Mouse (Mus musculus): ENCODE measurements at regions not wholly inside any gene's neighbourhood (a gene's known extent, or its start where the extent isn't known, plus 50 kb on each side); places are given as distances from the start of the nearest gene placed in this dataset.

DNA sequence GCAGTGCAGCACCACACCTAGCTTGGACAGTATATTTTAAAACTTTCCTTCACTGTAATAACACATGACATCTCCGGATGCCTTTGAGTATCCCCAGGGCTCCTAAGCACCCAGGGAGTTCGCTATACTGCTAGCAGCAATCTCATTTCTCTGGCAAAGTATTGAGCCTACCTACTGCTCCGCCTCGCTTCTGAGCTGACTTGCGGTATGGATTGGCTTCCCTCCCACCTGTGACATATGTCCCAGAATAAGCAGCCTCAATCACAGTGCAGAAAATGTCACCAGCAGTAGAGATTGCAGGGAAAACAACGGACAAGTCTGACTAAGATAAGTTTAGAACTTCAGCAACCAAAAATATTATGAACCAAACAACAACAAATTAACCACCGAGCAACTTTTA is 131.8 kb downstream of the Gm10260 start:
- WGBS = 93% methylated on average over 7 of the region's 7 CpGs
- Histone ChIP-seq H3K4me2 (no peak overlapping the region), H3K4me3 (no peak overlapping the region), H3K36me3 (replicated peaks) (no peaks in the 10 kb centered on the region), H3K4me1 (no peaks in the 10 kb centered on the region), H3K9ac (no peak overlapping the region), H3K27me3 (replicated peaks) (no peaks in the 10 kb centered on the region), H3K27ac (no peak overlapping the region), H3K9me3 (no peaks in the 10 kb centered on the region)
- ATAC-seq (replicated peaks) = no peak

DNA sequence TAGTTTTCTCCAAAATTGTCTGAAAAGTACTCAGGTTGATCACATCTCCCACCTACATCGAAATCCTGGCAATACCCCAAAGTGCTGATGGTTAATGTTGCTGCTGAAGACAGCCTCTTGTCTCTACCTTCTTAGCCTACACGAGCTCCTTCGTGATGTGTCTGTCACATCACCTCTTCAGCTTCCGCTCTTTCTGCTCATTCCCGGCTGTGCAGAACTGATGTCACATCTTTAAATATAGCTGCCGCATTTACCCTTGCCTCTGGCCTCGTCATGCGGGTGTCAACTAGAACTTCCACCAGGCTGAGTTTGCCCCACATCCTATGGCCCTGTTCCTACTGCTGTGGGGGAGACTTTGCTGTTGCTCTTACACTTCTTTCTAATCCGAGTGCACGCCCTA is 133.2 kb downstream of the Gm10260 start:
- H3K9me3 ChIP-seq = no peaks in the 10 kb centered on the region
- no peaks in the 10 kb centered on the region for H3K36me3 ChIP-seq (replicated peaks)
- WGBS = 92% methylated on average over 10 of the region's 10 CpGs
- H3K27ac ChIP-seq = no peak overlapping the region
- ATAC-seq (replicated peaks) = no peak
- H3K4me1 ChIP-seq = no peaks in the 10 kb centered on the region
- no peak overlapping the region for H3K9ac ChIP-seq
- no peak overlapping the region for H3K4me2 ChIP-seq
- no peaks in the 10 kb centered on the region for H3K27me3 ChIP-seq (replicated peaks)
- H3K4me3 ChIP-seq = no peak overlapping the region

DNA sequence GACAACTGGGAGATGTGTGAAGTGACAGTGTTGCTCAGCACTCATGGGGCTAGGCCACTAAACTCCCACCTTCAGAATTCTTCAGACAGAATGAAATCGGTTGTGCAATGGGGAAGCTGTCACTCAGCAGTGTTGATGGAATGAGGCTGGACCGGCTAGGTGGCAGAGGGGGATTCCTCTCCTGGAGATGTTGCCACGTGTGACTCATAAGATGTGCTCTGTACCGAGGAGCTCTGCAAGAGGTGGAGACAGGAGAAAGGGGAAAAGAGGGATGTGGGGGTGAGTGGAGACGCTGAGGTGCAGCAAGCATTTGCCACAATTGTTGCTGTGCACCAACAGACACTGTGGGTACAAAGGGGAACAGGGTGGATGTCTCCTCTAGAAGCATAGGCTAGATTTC is 133.6 kb downstream of the Gm10260 start:
- no peak for ATAC-seq (replicated peaks)
- WGBS = 84% methylated on average over 5 of the region's 5 CpGs
- H3K36me3 ChIP-seq (replicated peaks) = no peaks in the 10 kb centered on the region

DNA sequence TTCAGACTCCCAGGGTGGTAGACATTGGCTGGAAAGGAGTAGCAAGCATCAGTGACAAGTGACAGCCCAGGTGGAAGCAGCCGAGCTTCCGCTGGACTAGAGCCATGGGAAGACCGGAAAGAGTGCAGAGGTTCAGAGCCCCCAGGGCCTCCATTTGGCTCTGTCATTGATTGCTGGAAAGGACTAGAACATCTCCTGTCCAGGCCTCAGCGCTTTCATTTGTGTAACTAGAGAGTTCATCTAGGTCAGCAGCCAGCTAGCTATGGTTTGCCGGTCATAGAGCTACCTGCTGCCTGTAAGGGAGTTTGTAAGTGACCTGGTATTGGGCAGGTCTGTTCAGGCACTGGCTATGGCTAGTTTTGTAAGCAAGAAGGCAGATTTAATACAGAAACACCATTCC is 134.3 kb downstream of the Gm10260 start:
- Histone ChIP-seq H3K4me2 (no peak overlapping the region), H3K4me1 (no peaks in the 10 kb centered on the region), H3K9ac (no peak overlapping the region), H3K4me3 (no peak overlapping the region), H3K27ac (no peak overlapping the region), H3K36me3 (replicated peaks) (no peaks in the 10 kb centered on the region), H3K9me3 (no peaks in the 10 kb centered on the region), H3K27me3 (replicated peaks) (no peaks in the 10 kb centered on the region)
- WGBS = 87% methylated on average over 5 of the region's 5 CpGs
- no peak for ATAC-seq (replicated peaks)

More for the DNA sequence above, 133.6 kb downstream of the Gm10260 start:
- Histone ChIP-seq H3K27ac (no peak overlapping the region), H3K27me3 (replicated peaks) (no peaks in the 10 kb centered on the region), H3K9ac (no peak overlapping the region), H3K4me1 (no peaks in the 10 kb centered on the region), H3K4me2 (no peak overlapping the region), H3K9me3 (no peaks in the 10 kb centered on the region), H3K4me3 (no peak overlapping the region)

DNA sequence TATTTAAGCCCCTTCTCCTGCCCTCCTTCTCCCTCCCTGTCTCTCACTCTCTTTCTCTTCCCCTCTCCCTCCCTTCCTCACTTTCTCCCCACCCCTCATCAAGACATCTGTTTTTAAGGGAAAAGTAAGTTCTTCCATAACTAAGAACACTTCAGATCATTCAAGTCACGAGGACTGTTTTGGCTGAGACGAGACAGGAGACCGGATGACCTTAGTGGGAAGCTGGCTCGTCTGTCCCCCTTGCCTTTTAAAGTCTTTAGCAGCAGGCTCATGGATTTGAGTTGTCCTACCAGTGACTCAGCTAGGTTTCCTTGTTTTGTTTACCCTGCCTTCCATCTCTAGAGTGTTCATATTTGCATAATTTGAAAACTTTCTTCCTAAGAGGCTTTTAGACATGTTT is 135.0 kb downstream of the Gm10260 start:
- ATAC-seq (replicated peaks) = no peak
- H3K27ac ChIP-seq = no peak overlapping the region
- H3K9ac ChIP-seq = no peak overlapping the region
- WGBS = 79% methylated on average over 4 of the region's 4 CpGs
- no peaks in the 10 kb centered on the region for H3K9me3 ChIP-seq
- no peak overlapping the region for H3K4me2 ChIP-seq
- no peaks in the 10 kb centered on the region for H3K27me3 ChIP-seq (replicated peaks)
- H3K4me1 ChIP-seq = no peaks in the 10 kb centered on the region
- no peak overlapping the region for H3K4me3 ChIP-seq
- no peaks in the 10 kb centered on the region for H3K36me3 ChIP-seq (replicated peaks)

DNA sequence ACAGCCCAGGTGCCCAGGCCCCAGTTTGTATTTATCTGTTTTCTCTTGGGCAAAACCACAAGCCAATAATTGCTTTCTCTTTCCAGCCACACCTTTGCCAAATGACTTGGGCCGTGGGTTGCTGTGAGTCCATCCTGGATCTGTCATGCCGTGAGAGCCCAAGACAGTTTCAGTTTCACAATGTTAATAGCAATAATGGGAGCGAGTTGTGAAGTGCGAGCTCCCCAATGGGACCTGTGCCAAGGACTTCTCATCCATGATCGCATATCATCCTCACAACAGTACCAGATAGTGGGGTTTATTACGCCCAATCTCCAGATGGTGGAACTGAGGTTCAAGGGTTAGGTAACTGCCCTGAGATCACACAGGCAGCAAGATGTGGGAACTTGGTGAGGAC is 142.2 kb downstream of the Gm10260 start:
- H3K27ac ChIP-seq = no peak overlapping the region
- no peak for ATAC-seq (replicated peaks)
- H3K9ac ChIP-seq = no peak overlapping the region
- H3K4me3 ChIP-seq = no peak overlapping the region
- H3K27me3 ChIP-seq (replicated peaks) = no peaks in the 10 kb centered on the region
- no peaks in the 10 kb centered on the region for H3K4me1 ChIP-seq
- 96% methylated on average over 6 of the region's 6 CpGs for WGBS
- H3K36me3 ChIP-seq (replicated peaks) = no peaks in the 10 kb centered on the region
- H3K4me2 ChIP-seq = no peak overlapping the region
- H3K9me3 ChIP-seq = no peaks in the 10 kb centered on the region

DNA sequence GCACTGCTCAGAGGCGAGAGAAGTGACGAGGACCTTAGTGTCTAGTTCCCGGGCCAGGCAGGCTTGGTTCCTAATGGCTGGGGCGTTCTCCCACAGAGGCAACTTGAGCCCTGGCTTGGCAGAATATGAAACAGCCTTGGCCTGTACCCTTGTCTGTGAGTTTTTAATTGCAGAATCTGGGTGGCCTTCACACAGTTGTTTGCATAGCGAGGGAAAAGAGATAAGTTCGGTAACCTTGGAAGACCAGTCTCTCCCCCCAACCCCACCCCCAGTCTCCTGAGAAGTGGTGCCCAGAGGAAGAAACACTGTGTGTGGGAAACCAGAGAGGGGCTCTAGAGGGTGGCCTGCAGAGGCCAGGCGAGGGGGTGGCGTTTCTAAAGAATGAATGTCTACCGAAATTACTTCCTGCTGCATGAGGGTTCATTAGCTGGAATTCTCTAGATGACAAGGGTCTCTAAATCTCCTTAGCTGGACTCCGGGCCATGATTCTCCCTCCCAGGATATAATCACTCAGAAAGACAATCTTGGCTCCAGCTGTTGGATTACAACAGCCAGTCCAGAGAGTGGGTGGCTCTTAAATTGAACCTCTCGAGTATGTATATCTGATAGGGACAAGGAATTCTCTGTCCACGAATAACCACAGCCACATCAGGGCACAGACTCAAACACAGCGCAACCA is 142.8 kb downstream of the Gm10260 start:
- Histone ChIP-seq H3K27ac (no peak overlapping the region), H3K4me1 (no peaks in the 10 kb centered on the region), H3K27me3 (replicated peaks) (no peaks in the 10 kb centered on the region), H3K36me3 (replicated peaks) (no peaks in the 10 kb centered on the region), H3K4me3 (no peak overlapping the region), H3K4me2 (no peak overlapping the region), H3K9me3 (no peaks in the 10 kb centered on the region), H3K9ac (no peak overlapping the region)
- 77% methylated on average over 13 of the region's 13 CpGs for WGBS
- no peak for ATAC-seq (replicated peaks)

DNA sequence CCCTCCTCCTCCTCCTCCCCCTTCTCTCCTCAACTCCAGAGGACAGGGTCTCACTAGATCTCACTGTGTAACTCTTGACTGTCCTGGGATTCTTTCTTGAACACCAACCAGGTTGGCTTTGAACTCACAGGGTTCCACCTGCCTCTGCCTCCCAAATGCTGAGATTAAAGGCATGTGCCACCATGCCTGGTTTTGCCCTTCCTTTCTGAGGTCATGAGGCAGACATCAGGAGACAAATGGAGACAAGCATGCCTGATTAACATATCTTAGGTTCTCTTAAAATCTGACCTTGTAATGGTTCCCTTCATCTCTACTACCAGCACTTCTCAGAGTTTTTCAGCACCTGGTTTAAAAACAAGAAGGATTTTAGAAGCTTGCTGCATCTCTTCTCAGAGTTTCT is 143.5 kb downstream of the Gm10260 start:
- no peak for ATAC-seq (replicated peaks)
- H3K9me3 ChIP-seq = no peaks in the 10 kb centered on the region
- no peak overlapping the region for H3K4me3 ChIP-seq

DNA sequence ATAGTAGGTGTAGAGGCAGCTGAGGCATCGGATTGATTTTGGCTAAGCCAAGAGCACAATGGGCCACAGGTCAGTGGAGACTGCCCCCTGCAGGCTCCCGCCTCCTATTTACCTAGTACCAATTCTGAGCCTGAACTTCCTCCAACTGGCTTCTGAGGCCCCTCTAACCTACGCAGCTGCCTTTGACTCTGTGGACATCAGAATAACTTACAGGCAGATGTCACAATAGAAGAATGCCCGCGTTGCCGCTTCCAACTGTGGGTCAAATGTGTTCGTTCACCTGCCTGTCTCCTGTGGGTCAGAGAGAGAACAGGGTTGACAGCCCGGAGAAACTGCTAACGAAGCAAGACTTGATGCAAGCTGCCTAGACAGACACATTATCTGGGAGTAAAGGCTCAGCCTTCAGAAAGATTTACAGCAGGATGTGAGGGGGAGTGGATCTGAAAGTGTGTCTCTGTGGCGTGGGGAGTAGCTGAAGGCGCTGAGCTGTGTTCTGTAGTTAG is 153.2 kb downstream of the Gm10260 start:
- peak; percentile 45; the same call in 1 of the 2 replicates for ATAC-seq (replicated peaks)
- no peak overlapping the region for H3K4me2 ChIP-seq
- no peak overlapping the region for H3K27ac ChIP-seq
- 25% methylated on average over 11 of the region's 11 CpGs for WGBS
- no peak overlapping the region for H3K4me3 ChIP-seq
- H3K4me1 ChIP-seq = peaks cover 14% of the 10 kb centered on the region; the same call in 1 of the 2 replicates
- H3K9ac ChIP-seq = no peak overlapping the region
- H3K36me3 ChIP-seq (replicated peaks) = no peaks in the 10 kb centered on the region
- H3K9me3 ChIP-seq = no peaks in the 10 kb centered on the region
- H3K27me3 ChIP-seq (replicated peaks) = no peaks in the 10 kb centered on the region

More for the DNA sequence above, 143.5 kb downstream of the Gm10260 start:
- Histone ChIP-seq H3K27ac (no peak overlapping the region), H3K4me1 (no peaks in the 10 kb centered on the region), H3K4me2 (no peak overlapping the region), H3K9ac (no peak overlapping the region), H3K27me3 (replicated peaks) (no peaks in the 10 kb centered on the region), H3K36me3 (replicated peaks) (no peaks in the 10 kb centered on the region)

DNA sequence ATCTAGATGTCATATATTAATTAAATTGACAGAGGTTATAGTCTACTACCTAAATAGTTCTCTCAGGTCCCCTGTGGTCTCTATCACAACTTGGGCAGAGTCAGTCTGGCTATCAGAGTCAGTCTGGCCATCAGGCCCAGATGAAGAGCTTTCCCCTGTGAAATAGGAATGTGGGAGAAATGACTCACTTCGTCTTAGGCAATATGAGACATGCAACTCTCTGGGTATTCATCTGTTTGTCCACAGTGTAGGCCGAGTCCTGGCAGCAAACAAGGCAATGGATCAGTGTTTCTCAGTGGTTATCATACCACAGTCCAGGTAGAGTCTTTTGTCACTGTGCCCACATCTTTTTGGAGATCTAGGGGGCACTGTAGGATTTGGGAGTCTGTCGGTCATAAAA is 156.0 kb downstream of the Gm10260 start:
- Histone ChIP-seq H3K27me3 (replicated peaks) (no peaks in the 10 kb centered on the region), H3K27ac (no peak overlapping the region), H3K9me3 (no peaks in the 10 kb centered on the region), H3K4me2 (no peak overlapping the region), H3K4me1 (peaks cover 14% of the 10 kb centered on the region; the same call in 1 of the 2 replicates), H3K36me3 (replicated peaks) (no peaks in the 10 kb centered on the region), H3K4me3 (no peak overlapping the region), H3K9ac (no peak overlapping the region)
- no peak for ATAC-seq (replicated peaks)
- 90% methylated on average over 3 of the region's 3 CpGs for WGBS

DNA sequence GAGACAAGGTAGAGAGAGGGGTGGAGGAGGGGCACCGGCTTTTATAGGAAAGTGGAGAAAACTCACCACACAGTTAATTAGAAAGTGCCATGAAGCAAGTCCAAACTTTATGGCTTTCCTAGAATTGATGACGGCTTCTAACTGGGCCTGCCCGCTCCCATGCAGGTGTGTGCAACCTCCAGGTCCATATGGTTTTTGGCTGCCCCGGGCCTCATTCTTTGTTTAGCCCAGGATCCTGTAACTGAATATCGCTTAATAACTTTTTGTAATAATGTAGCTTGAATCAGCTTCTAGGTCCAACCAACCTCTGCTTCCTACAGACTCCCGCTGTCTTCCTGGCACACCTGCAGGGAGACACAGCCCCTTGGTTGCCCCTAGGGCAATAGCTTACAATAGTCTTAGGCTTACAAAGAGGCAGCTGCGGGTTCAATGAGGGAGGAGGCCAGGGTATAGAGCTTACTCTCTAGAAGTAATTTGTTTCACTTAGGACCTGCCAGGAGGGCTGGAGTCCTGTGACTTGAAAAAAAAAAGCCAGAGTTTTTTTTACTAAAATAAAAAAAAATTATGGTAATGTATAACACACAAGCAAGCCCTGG is 159.2 kb downstream of the Gm10260 start:
- ATAC-seq (replicated peaks) = no peak
- WGBS = 77% methylated on average over 7 of the region's 7 CpGs
- Histone ChIP-seq H3K4me1 (peaks cover 7% of the 10 kb centered on the region; the same call in 1 of the 2 replicates), H3K4me3 (no peak overlapping the region), H3K4me2 (no peak overlapping the region), H3K27me3 (replicated peaks) (no peaks in the 10 kb centered on the region), H3K9ac (no peak overlapping the region), H3K27ac (no peak overlapping the region), H3K9me3 (no peaks in the 10 kb centered on the region), H3K36me3 (replicated peaks) (no peaks in the 10 kb centered on the region)

DNA sequence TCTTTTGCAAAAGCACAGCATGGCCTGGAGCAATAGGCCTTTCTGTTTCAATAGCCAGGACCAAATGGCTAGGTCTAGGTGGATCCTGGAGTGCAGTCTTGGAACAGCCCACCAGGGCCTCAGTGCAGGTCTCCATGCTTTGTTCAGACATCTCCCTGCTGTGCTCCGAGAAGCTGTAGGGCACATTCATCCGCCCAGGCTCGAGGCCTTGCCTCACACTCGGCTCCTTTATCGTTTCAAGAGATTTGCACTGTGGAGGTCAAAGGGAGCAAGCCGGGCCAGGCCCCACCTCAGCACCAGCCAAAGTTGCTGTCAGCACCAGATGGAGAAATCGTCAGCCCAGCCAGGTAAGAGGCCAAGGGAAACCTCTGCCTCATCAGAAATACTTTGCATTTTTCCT is 160.3 kb downstream of the Gm10260 start:
- Histone ChIP-seq H3K4me2 (no peak overlapping the region), H3K9me3 (no peaks in the 10 kb centered on the region), H3K4me3 (no peak overlapping the region), H3K4me1 (peaks cover 7% of the 10 kb centered on the region; the same call in 1 of the 2 replicates), H3K27ac (no peak overlapping the region), H3K36me3 (replicated peaks) (no peaks in the 10 kb centered on the region), H3K27me3 (replicated peaks) (no peaks in the 10 kb centered on the region), H3K9ac (no peak overlapping the region)
- WGBS = 70% methylated on average over 7 of the region's 7 CpGs
- ATAC-seq (replicated peaks) = no peak
